Mouse (Mus musculus) megakaryocyte, embryonic 14.5 days (primary cell): ENCODE results near the gene P3h4.

ENCODE experiments used
- FLI1 ChIP-seq: IDR thresholded peaks from 2 replicates; pipeline ENCODE4 v1.6.1; 2012; ENCODE audit warnings: low read length, inconsistent platforms, mixed read lengths
- GATA1 ChIP-seq: IDR thresholded peaks from 3 replicates; pipeline ENCODE4 v1.6.1; 2012; ENCODE audit warnings: mixed read lengths, low read length, inconsistent platforms, borderline replicate concordance

GRCm38 (mm10) chr11:100400842-100401241 lies 13.8 kb downstream of the P3h4 start:
- no peak for TF ChIP-seq GATA1
- TF ChIP-seq FLI1, result no peak
